Mouse (Mus musculus): ENCODE measurements at regions not wholly inside any gene's neighbourhood (a gene's known extent, or its start where the extent isn't known, plus 50 kb on each side); places are given as distances from the start of the nearest gene placed in this dataset.

GRCm38 (mm10) chr15:17569205-17569604, 840.6 kb downstream of the Cdh9 start:
- no peak for DNase-seq (ENCODE audit: extremely low spot score in 1 of 2, low spot score in 1 of 2)

GRCm38 (mm10) chr15:17588617-17589016, 860.1 kb downstream of the Cdh9 start:
- no peak for DNase-seq (ENCODE audit: extremely low spot score in 1 of 2, low spot score in 1 of 2)

- peak in 1 of 2 experiments; percentile 60 for DNase-seq (ENCODE audit: extremely low spot score in 1 of 2, low spot score in 1 of 2)
Observed at GRCm38 (mm10) chr15:17604402-17604801, 875.8 kb downstream of the Cdh9 start.

GRCm38 (mm10) chr15:17614945-17615344, 886.4 kb downstream of the Cdh9 start:
- no peak for DNase-seq (ENCODE audit: extremely low spot score in 1 of 2, low spot score in 1 of 2)

GRCm38 (mm10) chr15:17641218-17641617, 912.7 kb downstream of the Cdh9 start:
- DNase-seq (ENCODE audit: extremely low spot score in 1 of 2, low spot score in 1 of 2), result no peak

Small RNAs in the stretch of these regions (microRNA-seq; reads per million reads assigned to microRNA genes)
- gene Gm22032, result 0 reads per million in 2 experiments

Measured in layer of hippocampus, postnatal 25 days (tissue).